Mouse (Mus musculus) hindbrain, postnatal 0 days (tissue): ENCODE results near the gene Olfr826. TPM values are rescaled to one million over a fixed set of nuclear protein-coding genes. Genes with fewer than 3 reads are reported as not detected.
"Not testable (repeated sequence)": the region's sequence is repeated elsewhere in the genome, so short reads cannot be mapped to it uniquely, and the experiment has no call there.

Source experiments
- ATAC-seq: fragments of 200-750 bp; cut with Nextera tagmentation; 2 replicates; pipeline ENCODE4 v1.8.0; 2017; ENCODE audit warnings: mild to moderate bottlenecking, moderate TSS enrichment, moderate library complexity
- DNase-seq: peaks from one replicate; pipeline ENCODE4 v3.0.0-alpha.2; 2015; ENCODE audit warnings: low spot score
- H3K27ac ChIP-seq: fragments of 300-500 bp; sonication (generic); 2 replicates; pipeline ENCODE4 v1.5.1; 2014; ENCODE audit warnings: mild to moderate bottlenecking
- H3K27me3 ChIP-seq: fragments of 300-500 bp; sonication (generic); 2 replicates; pipeline ENCODE4 v1.6.1; 2014; ENCODE audit warnings: low read length, mixed read lengths; ENCODE audit not compliant: insufficient read depth
- H3K36me3 ChIP-seq: fragments of 300-500 bp; sonication (generic); 2 replicates; pipeline ENCODE4 v1.6.1; 2014; ENCODE audit warnings: low read length, mixed read lengths; ENCODE audit not compliant: insufficient read depth
- H3K4me1 ChIP-seq: fragments of 300-500 bp; sonication (generic); 2 replicates; pipeline ENCODE4 v1.6.1; 2014; ENCODE audit warnings: antibody characterized with exemption, low read length, mixed read lengths; ENCODE audit not compliant: insufficient read depth
- H3K4me2 ChIP-seq: fragments of 300-500 bp; sonication (generic); 2 replicates; pipeline ENCODE4 v1.6.1; 2014; ENCODE audit warnings: low read depth, mild to moderate bottlenecking, low read length, moderate library complexity, mixed read lengths
- H3K4me3 ChIP-seq: fragments of 300-500 bp; sonication (generic); 2 replicates; pipeline ENCODE4 v1.5.1; 2014; ENCODE audit warnings: low read length
- H3K9ac ChIP-seq: fragments of 300-500 bp; sonication (generic); replicated peaks from 2 replicates; pipeline ENCODE4 v1.6.1; 2014; ENCODE audit warnings: mild to moderate bottlenecking, low read length, moderate library complexity, mixed read lengths
- H3K9me3 ChIP-seq: fragments of 300-500 bp; sonication (generic); 2 replicates; pipeline ENCODE4 v1.6.1; 2016; ENCODE audit warnings: low read length, mixed read lengths
- CTCF ChIP-seq: IDR thresholded peaks from 2 replicates; pipeline ENCODE4 v1.5.1; 2016; ENCODE audit warnings: antibody characterized with exemption, control low read depth, low read depth
- WGBS: fragments of 180-500 bp; shearing (Covaris S2); extraction: QIAGEN DNeasy Blood & Tissue Kit; methylation state at CpG from one replicate; pipeline ENCODE4 v1.1.7; 2014; 5-methylcytosine and 5-hydroxymethylcytosine counted together
- polyA plus RNA-seq: library from polyadenylated mRNA; unstranded; fragments of >200 nt; fragmentation: Nextera tagmentation; extraction: Ambion mirVana; gene quantifications from 2 replicates; pipeline ENCODE4 v1.2.1, GENCODE M21; 2015
- total RNA-seq: library from RNA; depleted of rRNA; stranded (reverse); fragments of >200 nt; gene quantifications from 2 replicates; pipeline ENCODE4 v1.2.3, GENCODE M21; 2014; rRNA removed

Olfr826 gene
- total and polyA plus RNA-seq, 2 experiments from 2014 or later: not detected

GRCm38 (mm10) chr10:130165196-130165595 is 18.8 kb downstream of the Olfr826 start:
- Histone ChIP-seq H3K4me3 (no peak overlapping the region), H3K27ac (no peak overlapping the region), H3K4me2 (no peak overlapping the region), H3K36me3 (no peaks in the 10 kb centered on the region), H3K27me3 (no peaks in the 10 kb centered on the region), H3K4me1 (no peaks in the 10 kb centered on the region), H3K9me3 (no peaks in the 10 kb centered on the region), H3K9ac (no peak overlapping the region)
- TF ChIP-seq CTCF: no peak
- ATAC-seq (no peak), DNase-seq (no peak)

GRCm38 (mm10) chr10:130144121-130144520 is 39.9 kb downstream of the Olfr826 start:
- WGBS: 86% methylated on average over 5 of the region's 5 CpGs
- H3K4me3 ChIP-seq: no peak overlapping the region
- ATAC-seq (no peak), DNase-seq (no peak)
- no peaks in the 10 kb centered on the region for H3K4me1 ChIP-seq
- no peak overlapping the region for H3K9ac ChIP-seq
- no peaks in the 10 kb centered on the region for H3K36me3 ChIP-seq
- TF ChIP-seq CTCF: no peak
- no peak overlapping the region for H3K27ac ChIP-seq
- no peaks in the 10 kb centered on the region for H3K27me3 ChIP-seq
- H3K9me3 ChIP-seq: no peaks in the 10 kb centered on the region
- no peak overlapping the region for H3K4me2 ChIP-seq

- not testable (repeated sequence) for H3K27ac ChIP-seq
These were observed 41.5 kb downstream of the Olfr826 start for GRCm38 (mm10) chr10:130142481-130142880.

GRCm38 (mm10) chr10:130134811-130135210 is 49.2 kb downstream of the Olfr826 start:
- H3K4me1 ChIP-seq: no peaks in the 10 kb centered on the region
- H3K27me3 ChIP-seq: no peaks in the 10 kb centered on the region
- no peak overlapping the region for H3K27ac ChIP-seq
- TF ChIP-seq CTCF: no peak
- H3K4me2 ChIP-seq: no peak overlapping the region
- no peak overlapping the region for H3K9ac ChIP-seq
- no peaks in the 10 kb centered on the region for H3K36me3 ChIP-seq
- no peak for DNase-seq
- no peak for ATAC-seq
- H3K4me3 ChIP-seq: no peak overlapping the region
- H3K9me3 ChIP-seq: no peaks in the 10 kb centered on the region

More at GRCm38 (mm10) chr10:130142481-130142880, 41.5 kb downstream of the Olfr826 start:
- DNase-seq, H3K9ac ChIP-seq, H3K4me1 ChIP-seq, H3K36me3 ChIP-seq, ATAC-seq, H3K9me3 ChIP-seq, H3K4me3 ChIP-seq, H3K27me3 ChIP-seq, H3K4me2 ChIP-seq: not testable (repeated sequence)
- WGBS: 87% methylated on average over 5 of the region's 5 CpGs

GRCm38 (mm10) chr10:130129900-130130299 is 54.1 kb downstream of the Olfr826 start, which contains the start of gene Olfr824:
TSS of gene Olfr824 (minus strand) at chr10:130130000.
- DNase-seq, H3K36me3 ChIP-seq, H3K9me3 ChIP-seq, ATAC-seq, H3K9ac ChIP-seq, H3K4me1 ChIP-seq, H3K4me3 ChIP-seq, H3K27ac ChIP-seq, H3K27me3 ChIP-seq, H3K4me2 ChIP-seq: not testable (repeated sequence)

Other genes with a start within 250 kb of the Olfr826 start
- gene Olfr818, start 235.1 kb downstream of the Olfr826 start, total RNA-seq: not detected in 2 replicates
- gene Olfr818, start 235.1 kb downstream of the Olfr826 start, polyA plus RNA-seq: not detected in 2 replicates
- not detected in 2 replicates for gene Olfr819, start 216.9 kb downstream of the Olfr826 start, total RNA-seq
- not detected in 2 replicates for gene Olfr819, start 216.9 kb downstream of the Olfr826 start, polyA plus RNA-seq
- gene Olfr247, start 208.0 kb downstream of the Olfr826 start, total RNA-seq: not detected in 2 replicates
- not detected in 2 replicates for gene Olfr247, start 208.0 kb downstream of the Olfr826 start, polyA plus RNA-seq
- not detected in 2 replicates for gene Gm10310, start 199.1 kb downstream of the Olfr826 start, total RNA-seq
- not detected in 2 replicates for gene Gm10310, start 199.1 kb downstream of the Olfr826 start, polyA plus RNA-seq
- gene Olfr820, start 171.6 kb downstream of the Olfr826 start, total RNA-seq: not detected in 2 replicates
- not detected in 2 replicates for gene Olfr820, start 171.6 kb downstream of the Olfr826 start, polyA plus RNA-seq
- not detected in 2 replicates for gene Olfr821, start 153.8 kb downstream of the Olfr826 start, total RNA-seq
- not detected in 2 replicates for gene Olfr821, start 153.8 kb downstream of the Olfr826 start, polyA plus RNA-seq
- not detected in 2 replicates for gene Olfr822, start 113.0 kb downstream of the Olfr826 start, total RNA-seq
- gene Olfr822, start 113.0 kb downstream of the Olfr826 start, polyA plus RNA-seq: not detected in 2 replicates
- not detected in 2 replicates for gene Olfr823, start 68.8 kb downstream of the Olfr826 start, total RNA-seq
- gene Olfr823, start 68.8 kb downstream of the Olfr826 start, polyA plus RNA-seq: not detected in 2 replicates
- not detected in 2 replicates for gene Olfr824, start 54.2 kb downstream of the Olfr826 start, total RNA-seq
- not detected in 2 replicates for gene Olfr824, start 54.2 kb downstream of the Olfr826 start, polyA plus RNA-seq
- gene Olfr825, start 17.4 kb downstream of the Olfr826 start, total RNA-seq: not detected in 2 replicates
- gene Olfr825, start 17.4 kb downstream of the Olfr826 start, polyA plus RNA-seq: not detected in 2 replicates
- not detected in 2 replicates for gene Olfr827, start 30.2 kb upstream of the Olfr826 start, total RNA-seq
- not detected in 2 replicates for gene Olfr827, start 30.2 kb upstream of the Olfr826 start, polyA plus RNA-seq
- gene Neurod4, start 96.1 kb upstream of the Olfr826 start, total RNA-seq: 0.65 and 2.6 TPM in 2 replicates
- gene Neurod4, start 96.1 kb upstream of the Olfr826 start, polyA plus RNA-seq: 0.91 and 1.3 TPM in 2 replicates
- gene Tespa1, start 138.7 kb upstream of the Olfr826 start, total RNA-seq: not detected in 2 replicates
- not detected in 2 replicates for gene Tespa1, start 138.7 kb upstream of the Olfr826 start, polyA plus RNA-seq
- gene Vmn2r84, start 210.1 kb upstream of the Olfr826 start, total RNA-seq: 0.04 and 0.16 TPM in 2 replicates
- 0.03 TPM in 1 of 2 replicates, not detected in the other for gene Vmn2r84, start 210.1 kb upstream of the Olfr826 start, polyA plus RNA-seq
- 0.05 and 0.07 TPM in 2 replicates for gene Vmn2r85, start 245.5 kb upstream of the Olfr826 start, total RNA-seq
- gene Vmn2r85, start 245.5 kb upstream of the Olfr826 start, polyA plus RNA-seq: 0.03 and 0.05 TPM in 2 replicates